Mouse (Mus musculus) neural tube, embryonic 11.5 days (tissue): Measurements from ENCODE around the gene Zbtb33. TPM values are rescaled to one million over a fixed set of nuclear protein-coding genes. Genes with fewer than 3 reads are reported as not detected.

Experiments used
- microRNA-seq: library from miRNA; unstranded; fragments of <30 nt; microRNA quantifications from one replicate; pipeline ENCODE4, GENCODE M21; 2016
- polyA plus RNA-seq: library from polyadenylated mRNA; unstranded; fragments of >200 nt; fragmentation: Nextera tagmentation; extraction: Ambion mirVana; gene quantifications from 2 replicates; pipeline ENCODE4 v1.2.1, GENCODE M21; 2014

The Zbtb33 gene
- polyA plus RNA-seq, 1 experiment from 2014 or later = 10.0 TPM

Small RNAs within 50 kb of the gene (microRNA-seq; reads per million reads assigned to microRNA genes)
- not detected for gene Mir3110

Other genes with a start within 250 kb of the Zbtb33 start
- gene Btg1-ps1, start 171.0 kb upstream of the Zbtb33 start, polyA plus RNA-seq = not detected in 2 replicates
- gene Btg1-ps2, start 146.7 kb upstream of the Zbtb33 start, polyA plus RNA-seq = not detected in 2 replicates
- gene Rhox10, start 123.3 kb upstream of the Zbtb33 start, polyA plus RNA-seq = not detected in 2 replicates
- gene Rhox11, start 104.7 kb upstream of the Zbtb33 start, polyA plus RNA-seq = not detected in 2 replicates
- not detected in 2 replicates for gene Rhox12, start 78.9 kb upstream of the Zbtb33 start, polyA plus RNA-seq
- gene Rhox13, start 68.6 kb upstream of the Zbtb33 start, polyA plus RNA-seq = not detected in 2 replicates
- gene Tmem255a, start 62.6 kb downstream of the Zbtb33 start, polyA plus RNA-seq = 28.1 and 28.8 TPM in 2 replicates
- not detected in 2 replicates for gene Atp1b4, start 126.4 kb downstream of the Zbtb33 start, polyA plus RNA-seq